Mouse (Mus musculus) megakaryocyte, embryonic 14.5 days (primary cell): ENCODE measurements around the gene Ndufaf8. TPM values are rescaled to one million over a fixed set of nuclear protein-coding genes. Genes with fewer than 3 reads are reported as not detected.
A peak's percentile ranks its signal among the peaks of the same experiment; 100 is the strongest.

ENCODE experiments used
- H3K27me3 ChIP-seq: replicated peaks from 2 replicates; pipeline ENCODE3; 2012; ENCODE audit warnings: inconsistent platforms
- H3K36me3 ChIP-seq: replicated peaks from 2 replicates; pipeline ENCODE3; 2012; ENCODE audit warnings: low read length, inconsistent platforms, mixed read lengths
- H3K4me1 ChIP-seq: 2 replicates; pipeline ENCODE4 v1.6.1; 2012; ENCODE audit warnings: inconsistent platforms
- H3K4me3 ChIP-seq: replicated peaks from 2 replicates; pipeline ENCODE3; 2012; ENCODE audit warnings: moderate library complexity, mild to moderate bottlenecking, inconsistent platforms
- H3K9me3 ChIP-seq: 2 replicates; pipeline ENCODE4 v1.6.1; 2012; ENCODE audit warnings: inconsistent platforms
- FLI1 ChIP-seq: IDR thresholded peaks from 2 replicates; pipeline ENCODE4 v1.6.1; 2012; ENCODE audit warnings: low read length, inconsistent platforms, mixed read lengths
- GATA1 ChIP-seq: IDR thresholded peaks from 3 replicates; pipeline ENCODE4 v1.6.1; 2012; ENCODE audit warnings: mixed read lengths, low read length, inconsistent platforms, borderline replicate concordance
- polyA plus RNA-seq: library from polyadenylated mRNA; stranded (reverse); fragments of >175 nt; gene quantifications from 2 replicates; pipeline ENCODE4 v1.2.3, GENCODE M21; 2012; ENCODE audit warnings: low replicate concordance; ENCODE audit not compliant: insufficient read depth

Gene Ndufaf8
- polyA plus RNA-seq, 1 experiment, result 106 TPM

DNA sequence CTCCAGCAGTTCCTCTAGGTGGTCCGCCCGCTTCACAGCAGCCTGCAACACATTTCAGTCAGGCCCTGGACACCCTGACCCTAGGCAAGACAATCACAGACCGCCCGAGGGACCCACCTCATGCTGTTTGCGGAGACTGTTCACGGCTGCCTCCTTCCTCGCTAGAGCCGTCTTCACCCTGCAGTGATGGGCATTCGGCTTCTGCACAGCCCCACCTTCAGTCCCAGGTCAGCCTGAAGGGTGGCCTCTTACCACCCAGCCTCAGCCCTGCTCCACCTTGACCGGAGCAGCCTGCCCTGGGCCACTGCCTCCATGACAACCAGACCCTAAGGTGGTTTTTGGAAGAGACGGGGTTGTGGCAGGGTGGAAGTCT, 34.1 kb upstream of the Ndufaf8 start:
- peaks cover 63% of the 10 kb centered on the region for H3K27me3 ChIP-seq
- no peaks in the 10 kb centered on the region for H3K9me3 ChIP-seq
- H3K36me3 ChIP-seq, result peaks cover 31% of the 10 kb centered on the region
- no peak overlapping the region for H3K4me3 ChIP-seq
- H3K4me1 ChIP-seq, result peaks cover 32% of the 10 kb centered on the region
- TF ChIP-seq GATA1 (no peak), FLI1 (no peak)

DNA sequence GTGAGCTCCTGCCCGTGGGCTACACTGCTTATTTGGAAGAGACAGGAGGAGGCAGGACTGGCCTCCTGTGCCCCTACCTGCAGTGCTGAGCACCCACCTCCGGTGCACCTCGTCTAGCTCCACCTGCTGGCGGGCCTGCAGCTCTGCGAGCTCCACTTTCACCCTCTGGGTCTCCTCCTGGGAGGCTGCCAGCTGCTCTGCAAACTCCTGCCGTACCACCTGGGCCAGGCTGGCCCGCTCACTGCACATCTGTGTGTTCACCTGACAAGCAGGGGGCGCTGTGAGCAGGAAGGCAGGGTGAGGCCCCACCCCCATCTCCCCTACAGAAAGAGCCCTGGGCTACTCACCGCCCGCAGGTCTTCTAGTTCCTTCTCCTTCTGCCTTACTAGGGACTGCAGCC, 33.4 kb upstream of the Ndufaf8 start:
- TF ChIP-seq GATA1, result no peak
- TF ChIP-seq FLI1, result no peak
- Histone ChIP-seq H3K27me3 (peaks cover 63% of the 10 kb centered on the region), H3K4me1 (peaks cover 29% of the 10 kb centered on the region), H3K36me3 (peaks cover 36% of the 10 kb centered on the region), H3K9me3 (no peaks in the 10 kb centered on the region), H3K4me3 (no peak overlapping the region)

DNA sequence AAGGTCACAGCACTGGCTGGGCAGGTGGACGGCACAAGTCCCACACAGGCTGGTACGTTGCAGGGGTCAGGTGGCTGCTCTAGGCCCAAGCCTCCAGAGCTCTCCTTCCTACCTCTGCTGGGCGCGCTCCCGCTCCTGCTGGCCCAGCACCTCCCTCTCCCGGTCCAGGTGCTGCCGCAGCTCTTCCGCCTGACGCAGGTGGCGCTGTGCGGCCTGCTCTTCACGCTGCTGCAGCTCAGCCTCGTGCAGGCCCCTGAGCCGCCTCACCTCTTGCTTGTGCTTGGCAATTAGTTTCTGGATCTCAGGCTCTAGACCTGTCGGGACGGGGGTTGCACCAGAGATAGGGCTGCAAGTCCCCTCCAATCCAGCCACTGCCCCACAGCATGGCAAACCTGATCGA, 30.9 kb upstream of the Ndufaf8 start:
- Histone ChIP-seq H3K4me3 (no peak overlapping the region), H3K27me3 (peaks cover 47% of the 10 kb centered on the region), H3K36me3 (peaks cover 60% of the 10 kb centered on the region), H3K4me1 (peaks cover 38% of the 10 kb centered on the region), H3K9me3 (no peaks in the 10 kb centered on the region)
- TF ChIP-seq FLI1 (no peak), GATA1 (no peak)

DNA sequence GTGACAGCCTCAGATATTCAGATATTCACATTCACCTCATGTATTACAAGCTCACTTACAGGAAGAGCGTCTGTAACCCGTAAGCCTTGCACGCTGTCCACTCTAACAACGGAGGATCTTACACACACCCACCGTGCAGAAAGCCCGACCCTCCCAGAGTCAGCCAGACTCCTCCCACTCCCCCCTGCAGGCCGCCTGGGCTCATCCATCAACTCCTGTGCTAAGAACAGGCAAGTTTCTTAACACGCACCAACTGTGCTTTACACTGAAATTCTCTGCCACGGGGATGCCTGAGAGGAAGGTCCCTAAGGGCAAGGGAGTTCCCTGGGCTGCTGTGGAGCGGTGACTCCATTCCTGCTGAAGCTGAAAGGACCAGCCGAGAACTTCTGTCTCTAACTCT, 29.5 kb upstream of the Ndufaf8 start:
- Histone ChIP-seq H3K4me1 (peaks cover 29% of the 10 kb centered on the region), H3K4me3 (no peak overlapping the region), H3K36me3 (peaks cover 60% of the 10 kb centered on the region), H3K9me3 (no peaks in the 10 kb centered on the region), H3K27me3 (peaks cover 42% of the 10 kb centered on the region)
- TF ChIP-seq FLI1 (no peak), GATA1 (no peak)

- Histone ChIP-seq H3K27me3 (peaks cover 35% of the 10 kb centered on the region), H3K36me3 (peaks cover 60% of the 10 kb centered on the region), H3K4me3 (no peak overlapping the region), H3K4me1 (peaks cover 18% of the 10 kb centered on the region; the same call in 1 of the 2 replicates), H3K9me3 (no peaks in the 10 kb centered on the region)
- TF ChIP-seq GATA1, result no peak
- TF ChIP-seq FLI1, result no peak
These were observed 28.3 kb upstream of the Ndufaf8 start for GRCm38 (mm10) chr11:120070286-120070930.

GRCm38 (mm10) chr11:120071065-120071464, 27.7 kb upstream of the Ndufaf8 start:
- no peak overlapping the region for H3K4me3 ChIP-seq
- H3K36me3 ChIP-seq, result peaks cover 63% of the 10 kb centered on the region
- peaks cover 35% of the 10 kb centered on the region for H3K27me3 ChIP-seq
- H3K9me3 ChIP-seq, result no peaks in the 10 kb centered on the region
- no peak for TF ChIP-seq GATA1
- TF ChIP-seq FLI1, result no peak
- H3K4me1 ChIP-seq, result peaks cover 13% of the 10 kb centered on the region; the same call in 1 of the 2 replicates

DNA sequence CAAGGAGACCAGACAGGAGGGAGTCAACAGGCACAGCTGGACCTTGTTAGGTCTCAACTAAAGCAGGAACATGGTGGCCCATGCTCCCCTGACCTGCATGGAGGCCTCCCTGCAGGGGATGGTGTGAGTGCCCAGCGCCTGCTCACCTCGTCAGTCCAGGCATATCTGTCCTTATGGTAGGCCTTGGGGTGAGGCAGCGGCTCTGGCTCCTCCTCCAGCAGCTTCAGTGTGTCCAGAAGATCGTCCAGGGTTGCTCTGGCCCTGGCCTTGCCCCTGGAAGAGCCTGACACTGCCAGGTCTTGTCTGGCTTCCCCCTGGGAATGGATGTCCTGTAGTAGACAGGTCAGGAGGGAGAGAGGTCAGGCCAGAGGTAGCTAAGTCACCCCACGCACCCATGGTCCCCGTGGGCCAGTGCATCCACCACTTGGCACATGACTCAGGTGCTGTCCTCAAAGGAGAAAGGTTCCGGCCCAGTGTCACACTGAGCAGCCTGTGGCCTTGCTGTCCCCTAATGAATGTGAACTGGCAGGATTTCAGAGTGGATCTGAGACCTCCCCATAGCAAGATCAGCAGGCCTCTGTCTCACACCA, 26.9 kb upstream of the Ndufaf8 start:
- TF ChIP-seq GATA1 (no peak), FLI1 (no peak)
- no peaks in the 10 kb centered on the region for H3K9me3 ChIP-seq
- peaks cover 32% of the 10 kb centered on the region for H3K27me3 ChIP-seq
- H3K4me3 ChIP-seq, result peak overlapping the region; percentile 7
- H3K4me1 ChIP-seq, result peaks cover 13% of the 10 kb centered on the region; the same call in 1 of the 2 replicates
- peaks cover 64% of the 10 kb centered on the region for H3K36me3 ChIP-seq

GRCm38 (mm10) chr11:120072986-120073647, 25.6 kb upstream of the Ndufaf8 start:
- H3K4me1 ChIP-seq, result peaks cover 20% of the 10 kb centered on the region
- peaks cover 22% of the 10 kb centered on the region for H3K27me3 ChIP-seq
- H3K9me3 ChIP-seq, result no peaks in the 10 kb centered on the region
- peaks cover 67% of the 10 kb centered on the region for H3K36me3 ChIP-seq
- TF ChIP-seq GATA1 (no peak), FLI1 (no peak)
- H3K4me3 ChIP-seq, result no peak overlapping the region

GRCm38 (mm10) chr11:120076191-120076590, 22.5 kb upstream of the Ndufaf8 start:
- no peak for TF ChIP-seq FLI1
- no peak for TF ChIP-seq GATA1

GRCm38 (mm10) chr11:120080282-120080681, 18.4 kb upstream of the Ndufaf8 start:
- Histone ChIP-seq H3K4me1 (peaks cover 25% of the 10 kb centered on the region), H3K36me3 (peaks cover 55% of the 10 kb centered on the region), H3K4me3 (no peak overlapping the region), H3K27me3 (peaks cover 16% of the 10 kb centered on the region), H3K9me3 (no peaks in the 10 kb centered on the region)
- no peak for TF ChIP-seq FLI1
- no peak for TF ChIP-seq GATA1

More at GRCm38 (mm10) chr11:120076191-120076590, 22.5 kb upstream of the Ndufaf8 start:
- Histone ChIP-seq H3K4me3 (no peak overlapping the region), H3K36me3 (peaks cover 60% of the 10 kb centered on the region), H3K9me3 (no peaks in the 10 kb centered on the region), H3K27me3 (peaks cover 11% of the 10 kb centered on the region), H3K4me1 (peaks cover 21% of the 10 kb centered on the region)
